Mouse (Mus musculus) heart, embryonic 10.5 days (tissue): ENCODE measurements at regions not wholly inside any gene's neighbourhood (a gene's known extent, or its start where the extent isn't known, plus 50 kb on each side); places are given as distances from the start of the nearest gene placed in this dataset.

Source experiments
- DNase-seq: peaks from one replicate; pipeline ENCODE4 v3.0.0-alpha.2; 2017; ENCODE audit warnings: low spot score
- H3K27ac ChIP-seq: fragments of 300-500 bp; sonication (generic); 2 replicates; pipeline ENCODE4 v1.5.1; 2016; ENCODE audit warnings: mild to moderate bottlenecking
- H3K27me3 ChIP-seq: fragments of 300-500 bp; sonication (generic); 2 replicates; pipeline ENCODE4 v1.6.1; 2016; ENCODE audit warnings: mild to moderate bottlenecking; ENCODE audit not compliant: poor library complexity, insufficient read depth, severe bottlenecking
- H3K36me3 ChIP-seq: fragments of 300-500 bp; sonication (generic); 2 replicates; pipeline ENCODE4 v1.6.1; 2016; ENCODE audit warnings: mild to moderate bottlenecking, moderate library complexity
- H3K4me1 ChIP-seq: fragments of 300-500 bp; sonication (generic); 2 replicates; pipeline ENCODE4 v1.6.1; 2016; ENCODE audit warnings: mild to moderate bottlenecking
- H3K4me3 ChIP-seq: fragments of 300-500 bp; sonication (generic); 2 replicates; pipeline ENCODE4 v1.5.1; 2016; ENCODE audit warnings: mild to moderate bottlenecking, moderate library complexity
- H3K9me3 ChIP-seq: fragments of 300-500 bp; sonication (generic); 2 replicates; pipeline ENCODE4 v1.6.1; 2016; ENCODE audit warnings: mild to moderate bottlenecking, moderate library complexity
- WGBS: fragments of 180-500 bp; shearing (Covaris S2); methylation state at CpG from one replicate; pipeline ENCODE4 v1.1.7; 2016; 5-methylcytosine and 5-hydroxymethylcytosine counted together

- no peak overlapping the region for H3K4me3 ChIP-seq
- WGBS: 72% methylated on average over 2 of the region's 2 CpGs
Measured at GRCm38 (mm10) chr1:163190841-163191240, 105.4 kb upstream of the Mroh9 start.

GRCm38 (mm10) chr1:163181851-163182250 lies 96.4 kb upstream of the Mroh9 start:
- Histone ChIP-seq H3K9me3 (no peaks in the 10 kb centered on the region), H3K36me3 (no peaks in the 10 kb centered on the region), H3K4me3 (no peak overlapping the region), H3K27ac (no peak overlapping the region), H3K4me1 (no peaks in the 10 kb centered on the region), H3K27me3 (no peaks in the 10 kb centered on the region)
- 63% methylated on average over 2 of the region's 2 CpGs for WGBS
- no peak for DNase-seq

More at GRCm38 (mm10) chr1:163190841-163191240, 105.4 kb upstream of the Mroh9 start:
- Histone ChIP-seq H3K27me3 (no peaks in the 10 kb centered on the region), H3K9me3 (no peaks in the 10 kb centered on the region), H3K36me3 (no peaks in the 10 kb centered on the region), H3K27ac (no peak overlapping the region), H3K4me1 (no peaks in the 10 kb centered on the region)
- no peak for DNase-seq

- H3K4me3 ChIP-seq: no peak overlapping the region
- DNase-seq: no peak
- no peaks in the 10 kb centered on the region for H3K9me3 ChIP-seq
- no peaks in the 10 kb centered on the region for H3K36me3 ChIP-seq
- 29% methylated on average over 3 of the region's 3 CpGs for WGBS
- H3K27me3 ChIP-seq: no peaks in the 10 kb centered on the region
- H3K27ac ChIP-seq: no peak overlapping the region
- no peaks in the 10 kb centered on the region for H3K4me1 ChIP-seq
Measured at GRCm38 (mm10) chr1:163177011-163177410, 91.5 kb upstream of the Mroh9 start.

- Histone ChIP-seq H3K4me1 (no peaks in the 10 kb centered on the region), H3K4me3 (no peak overlapping the region), H3K27me3 (no peaks in the 10 kb centered on the region), H3K36me3 (no peaks in the 10 kb centered on the region), H3K27ac (no peak overlapping the region), H3K9me3 (no peaks in the 10 kb centered on the region)
- no peak for DNase-seq
Measured at GRCm38 (mm10) chr1:163167051-163167450, 81.6 kb upstream of the Mroh9 start.

- 0 out of 2 replicates have a peak, but pooled peaks cover 3% of the 10 kb centered on the region for H3K4me1 ChIP-seq
- no peak for DNase-seq
- no peaks in the 10 kb centered on the region for H3K27me3 ChIP-seq
- 35% methylated on average over 2 of the region's 2 CpGs for WGBS
- no peaks in the 10 kb centered on the region for H3K36me3 ChIP-seq
- H3K27ac ChIP-seq: no peak overlapping the region
- no peak overlapping the region for H3K4me3 ChIP-seq
- H3K9me3 ChIP-seq: no peaks in the 10 kb centered on the region
Measured at GRCm38 (mm10) chr1:163163636-163164035, 78.2 kb upstream of the Mroh9 start.

- Histone ChIP-seq H3K4me1 (0 out of 2 replicates have a peak, but pooled peaks cover 3% of the 10 kb centered on the region), H3K9me3 (no peaks in the 10 kb centered on the region), H3K4me3 (no peak overlapping the region), H3K36me3 (no peaks in the 10 kb centered on the region), H3K27me3 (no peaks in the 10 kb centered on the region), H3K27ac (no peak overlapping the region)
- 50% methylated on average over 3 of the region's 3 CpGs for WGBS
- DNase-seq: no peak
Measured at GRCm38 (mm10) chr1:163159911-163160310, 74.4 kb upstream of the Mroh9 start.

- Histone ChIP-seq H3K4me3 (no peak overlapping the region), H3K27me3 (no peaks in the 10 kb centered on the region), H3K9me3 (no peaks in the 10 kb centered on the region), H3K36me3 (no peaks in the 10 kb centered on the region), H3K27ac (no peak overlapping the region), H3K4me1 (0 out of 2 replicates have a peak, but pooled peaks cover 3% of the 10 kb centered on the region)
- no peak for DNase-seq
- WGBS: 51% methylated on average over 5 of the region's 5 CpGs
Measured at GRCm38 (mm10) chr1:163158491-163158890, 73.0 kb upstream of the Mroh9 start.

- H3K9me3 ChIP-seq: no peaks in the 10 kb centered on the region
- no peak for DNase-seq
- H3K27me3 ChIP-seq: no peaks in the 10 kb centered on the region
- no peaks in the 10 kb centered on the region for H3K4me1 ChIP-seq
- H3K36me3 ChIP-seq: no peaks in the 10 kb centered on the region
- 33% methylated on average over 13 of the region's 13 CpGs for WGBS
- peak overlapping the region; percentile 41 for H3K4me3 ChIP-seq
- no peak overlapping the region for H3K27ac ChIP-seq
Measured at GRCm38 (mm10) chr1:163150203-163150855, 64.9 kb upstream of the Mroh9 start.

GRCm38 (mm10) chr1:163146641-163147040 lies 61.2 kb upstream of the Mroh9 start:
- H3K27me3 ChIP-seq: no peaks in the 10 kb centered on the region
- H3K4me3 ChIP-seq: no peak overlapping the region
- H3K4me1 ChIP-seq: no peaks in the 10 kb centered on the region
- no peaks in the 10 kb centered on the region for H3K36me3 ChIP-seq
- DNase-seq: no peak
- no peak overlapping the region for H3K27ac ChIP-seq
- WGBS: 73% methylated on average over 1 of the region's 1 CpGs
- no peaks in the 10 kb centered on the region for H3K9me3 ChIP-seq

- Histone ChIP-seq H3K27me3 (no peaks in the 10 kb centered on the region), H3K9me3 (no peaks in the 10 kb centered on the region), H3K4me3 (no peak overlapping the region), H3K36me3 (no peaks in the 10 kb centered on the region), H3K27ac (no peak overlapping the region), H3K4me1 (no peaks in the 10 kb centered on the region)
- no peak for DNase-seq
- WGBS: 65% methylated on average over 1 of the region's 1 CpGs
Measured at GRCm38 (mm10) chr1:163143113-163143512, 57.6 kb upstream of the Mroh9 start.

GRCm38 (mm10) chr1:163141471-163141870 lies 56.0 kb upstream of the Mroh9 start:
- 71% methylated on average over 1 of the region's 1 CpGs for WGBS
- Histone ChIP-seq H3K4me3 (no peak overlapping the region), H3K4me1 (no peaks in the 10 kb centered on the region), H3K27ac (no peak overlapping the region), H3K27me3 (no peaks in the 10 kb centered on the region), H3K36me3 (no peaks in the 10 kb centered on the region), H3K9me3 (no peaks in the 10 kb centered on the region)
- no peak for DNase-seq

GRCm38 (mm10) chr1:163138179-163138578 lies 52.7 kb upstream of the Mroh9 start:
- no peaks in the 10 kb centered on the region for H3K36me3 ChIP-seq

More at GRCm38 (mm10) chr1:163138179-163138578, 52.7 kb upstream of the Mroh9 start:
- H3K9me3 ChIP-seq: no peaks in the 10 kb centered on the region
- no peaks in the 10 kb centered on the region for H3K4me1 ChIP-seq
- H3K27ac ChIP-seq: no peak overlapping the region
- WGBS: 48% methylated on average over 1 of the region's 1 CpGs
- H3K4me3 ChIP-seq: no peak overlapping the region
- H3K27me3 ChIP-seq: no peaks in the 10 kb centered on the region
- no peak for DNase-seq
